Mouse (Mus musculus) limb, embryonic 14.5 days (tissue): ENCODE data around the gene Tssk2. TPM values are rescaled to one million over a fixed set of nuclear protein-coding genes. Genes with fewer than 3 reads are reported as not detected.
A peak's percentile ranks its signal among the peaks of the same experiment; 100 is the strongest.

ENCODE experiments used
- ATAC-seq: fragments of 200-750 bp; cut with Nextera tagmentation; 2 replicates; pipeline ENCODE4 v1.8.0; 2017; ENCODE audit warnings: low read depth, moderate number of reproducible peaks, moderate TSS enrichment; ENCODE audit not compliant: low FRiP score
- DNase-seq: peaks from one replicate; pipeline ENCODE4 v3.0.0-alpha.2; 2015; ENCODE audit warnings: low spot score
- H3K27ac ChIP-seq: fragments of 300-500 bp; sonication (generic); replicated peaks from 2 replicates; pipeline ENCODE4 v1.5.1; 2014; ENCODE audit warnings: low read depth, mild to moderate bottlenecking, low read length, moderate library complexity, mixed read lengths
- H3K27me3 ChIP-seq: fragments of 300-500 bp; sonication (generic); 2 replicates; pipeline ENCODE4 v1.6.1; 2014; ENCODE audit warnings: low read length, mixed read lengths; ENCODE audit not compliant: control insufficient read depth, insufficient read depth
- H3K36me3 ChIP-seq: fragments of 300-500 bp; sonication (generic); 2 replicates; pipeline ENCODE4 v1.6.1; 2014; ENCODE audit warnings: mild to moderate bottlenecking, low read length, moderate library complexity, mixed read lengths; ENCODE audit not compliant: control insufficient read depth, insufficient read depth
- H3K4me1 ChIP-seq: fragments of 300-500 bp; sonication (generic); 2 replicates; pipeline ENCODE4 v1.6.1; 2014; ENCODE audit warnings: antibody characterized with exemption, low read length, mixed read lengths; ENCODE audit not compliant: control insufficient read depth, insufficient read depth
- H3K4me2 ChIP-seq: fragments of 300-500 bp; sonication (generic); replicated peaks from 2 replicates; pipeline ENCODE4 v1.6.1; 2014; ENCODE audit warnings: low read depth, mild to moderate bottlenecking, low read length, moderate library complexity; ENCODE audit not compliant: severe bottlenecking
- H3K4me3 ChIP-seq: fragments of 300-500 bp; sonication (generic); replicated peaks from 2 replicates; pipeline ENCODE4 v1.5.1; 2014; ENCODE audit warnings: low read length
- H3K9ac ChIP-seq: fragments of 300-500 bp; sonication (generic); 2 replicates; pipeline ENCODE4 v1.6.1; 2014; ENCODE audit warnings: mild to moderate bottlenecking, low read depth, low read length, moderate library complexity; ENCODE audit not compliant: severe bottlenecking
- H3K9me3 ChIP-seq: fragments of 300-500 bp; sonication (generic); 2 replicates; pipeline ENCODE4 v1.6.1; 2016; ENCODE audit warnings: low read length; ENCODE audit not compliant: control insufficient read depth
- POLR2A ChIP-seq: fragments of 200-500 bp; IDR thresholded peaks from 2 replicates; pipeline ENCODE4 v1.8.0; 2012; ENCODE audit warnings: inconsistent platforms, mild to moderate bottlenecking, moderate library complexity, borderline replicate concordance; ENCODE audit not compliant: insufficient read depth, insufficient read length; ENCODE audit errors: extremely low read depth
- WGBS: fragments of 180-500 bp; shearing (Covaris S2); extraction: QIAGEN DNeasy Blood & Tissue Kit; methylation state at CpG from one replicate; pipeline ENCODE4 v1.1.7; 2014; 5-methylcytosine and 5-hydroxymethylcytosine counted together
- polyA plus RNA-seq, 2 experiments: library from polyadenylated mRNA; depleted of rRNA in 1 of 2; stranded (reverse) in 1 of 2; unstranded in 1 of 2; fragments of >200 nt; fragmentation: Nextera tagmentation in 1 of 2; extraction: Ambion mirVana in 1 of 2; gene quantifications; 2 replicates each; pipeline versions ENCODE4 v1.2.1 to v1.2.3; 2012 to 2014

Tssk2 gene
- not detected in 2 replicates for polyA plus RNA-seq (2012; rRNA removed)
- 0.14 TPM in 1 of 2 replicates, not detected in the other for polyA plus RNA-seq (2014; fragmentation: Nextera tagmentation; extraction: Ambion mirVana)

DNA sequence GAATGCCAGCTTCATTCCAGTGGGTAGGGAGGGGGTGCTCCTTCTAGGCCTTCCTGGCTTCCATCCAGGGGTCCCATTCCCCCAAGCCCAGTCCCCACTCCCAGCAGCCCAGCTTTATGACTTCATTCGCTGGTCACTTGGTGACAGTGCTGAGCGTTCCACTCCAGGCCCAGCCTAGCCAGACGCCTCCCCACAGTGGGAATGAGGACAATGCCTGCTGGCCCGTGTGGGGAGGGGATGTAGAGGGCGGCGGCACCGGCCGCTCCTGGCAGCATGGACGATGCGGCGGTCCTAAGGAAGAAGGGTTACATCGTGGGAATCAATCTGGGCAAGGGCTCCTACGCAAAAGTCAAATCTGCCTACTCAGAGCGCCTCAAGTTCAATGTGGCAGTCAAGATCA, at the start of gene Tssk2, which contains the start of gene Dgcr2:
TSS of gene Tssk2 (plus strand) at position 176 of the 400 bp plus-strand sequence.
TSS of gene Dgcr2 (minus strand) at position 101 of the 400 bp plus-strand sequence.
- no peak for ATAC-seq

DNA sequence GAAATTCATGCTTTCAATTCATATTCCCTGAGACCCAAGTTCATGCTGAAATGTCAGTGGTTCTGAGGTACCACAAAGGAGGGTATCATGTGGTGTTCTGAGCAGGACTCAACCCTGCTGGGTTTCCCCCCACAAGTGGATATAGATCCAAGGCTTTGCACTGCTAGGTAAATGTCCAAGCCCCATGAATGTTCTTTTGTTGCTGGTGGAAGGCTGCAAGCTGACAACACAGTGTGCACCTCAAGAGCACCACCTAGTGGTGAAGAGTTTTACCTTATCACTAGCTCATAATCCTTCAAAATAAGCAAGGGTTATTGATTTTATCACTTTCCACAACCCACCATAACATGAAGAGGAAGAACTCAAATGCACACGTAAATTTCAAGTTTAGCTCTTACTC, 49.5 kb upstream of the Tssk2 start:
- Histone ChIP-seq H3K27me3 (no peaks in the 10 kb centered on the region), H3K4me3 (no peak overlapping the region), H3K4me1 (no peaks in the 10 kb centered on the region), H3K9ac (no peak overlapping the region), H3K9me3 (no peaks in the 10 kb centered on the region), H3K36me3 (peaks cover 91% of the 10 kb centered on the region), H3K27ac (no peak overlapping the region), H3K4me2 (no peak overlapping the region)
- WGBS: 24% methylated on average over 1 of the region's 1 CpGs
- DNase-seq: peak; percentile 93
- ATAC-seq: peak; percentile 50; the same call in 1 of the 2 replicates
- no peak for TF ChIP-seq POLR2A

More for the DNA sequence above, at the start of gene Tssk2, which contains the start of gene Dgcr2:
- no peak within 1 kb of the TSS for H3K27ac ChIP-seq
- TF ChIP-seq POLR2A: no peak
- H3K27me3 ChIP-seq: no peaks in the 10 kb centered on the region
- no peaks in the 10 kb centered on the region for H3K4me1 ChIP-seq
- no peak within 1 kb of the TSS for H3K4me3 ChIP-seq
- H3K4me2 ChIP-seq: no peak within 1 kb of the TSS
- 91% methylated on average over 14 of the region's 14 CpGs for WGBS
- H3K36me3 ChIP-seq: peaks cover 50% of the 10 kb centered on the region
- no peak within 1 kb of the TSS for H3K9ac ChIP-seq
- no peak for DNase-seq
- no peaks in the 10 kb centered on the region for H3K9me3 ChIP-seq

DNA sequence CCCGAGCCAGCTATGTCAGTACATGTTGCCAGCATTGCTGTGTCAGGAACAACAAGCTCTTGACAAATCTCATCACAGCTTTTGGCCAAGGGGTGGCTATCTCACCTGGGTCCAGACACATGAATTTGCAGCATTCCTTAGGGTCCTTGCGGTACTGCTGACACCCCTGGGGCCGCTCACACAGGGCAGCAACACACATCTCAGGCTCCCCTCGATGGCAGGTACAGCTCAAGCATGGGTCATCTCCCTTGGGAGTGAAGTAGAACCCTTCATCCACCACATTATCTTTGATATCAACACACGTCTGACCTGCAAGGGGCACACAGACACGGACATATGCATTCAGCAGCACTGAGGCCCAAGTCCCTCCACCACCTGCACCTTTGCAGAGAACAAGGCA, 49.0 kb upstream of the Tssk2 start:
- H3K27ac ChIP-seq: no peak overlapping the region
- ATAC-seq (no peak), DNase-seq (no peak)
- no peak for TF ChIP-seq POLR2A
- no peaks in the 10 kb centered on the region for H3K4me1 ChIP-seq
- no peak overlapping the region for H3K4me2 ChIP-seq
- H3K9ac ChIP-seq: no peak overlapping the region
- 88% methylated on average over 6 of the region's 6 CpGs for WGBS
- no peaks in the 10 kb centered on the region for H3K27me3 ChIP-seq
- no peak overlapping the region for H3K4me3 ChIP-seq
- no peaks in the 10 kb centered on the region for H3K9me3 ChIP-seq
- peaks cover 91% of the 10 kb centered on the region for H3K36me3 ChIP-seq

DNA sequence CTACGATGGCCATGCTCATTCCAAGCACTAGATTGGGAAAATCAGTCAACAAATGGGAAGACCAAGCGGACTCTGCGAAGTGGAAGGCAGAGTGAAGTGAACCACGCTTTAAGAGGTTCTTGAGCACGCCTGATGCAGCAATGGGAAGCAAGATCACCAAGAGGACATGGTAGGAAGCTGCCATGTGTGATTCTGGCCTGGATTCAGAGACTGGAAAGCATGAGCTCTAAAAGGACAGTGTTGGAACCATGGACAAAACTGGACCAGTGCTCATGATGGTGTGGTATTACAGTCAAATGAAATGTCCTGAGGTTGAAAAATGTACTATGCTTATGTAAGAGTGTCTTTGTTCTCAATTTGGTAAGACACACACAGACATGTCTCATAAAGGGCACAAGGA, 47.1 kb upstream of the Tssk2 start:
- H3K36me3 ChIP-seq: peaks cover 90% of the 10 kb centered on the region
- no peak for ATAC-seq
- H3K4me2 ChIP-seq: no peak overlapping the region
- no peaks in the 10 kb centered on the region for H3K9me3 ChIP-seq
- whole genome bisulfite sequencing: 95% methylated on average over 5 of the region's 5 CpGs
- H3K27me3 ChIP-seq: no peaks in the 10 kb centered on the region
- no peak overlapping the region for H3K4me3 ChIP-seq
- TF ChIP-seq POLR2A: no peak
- H3K9ac ChIP-seq: no peak overlapping the region
- no peak for DNase-seq
- no peak overlapping the region for H3K27ac ChIP-seq
- H3K4me1 ChIP-seq: no peaks in the 10 kb centered on the region

GRCm38 (mm10) chr16:17851860-17852259, 46.6 kb upstream of the Tssk2 start:
- DNase-seq: no peak
- Histone ChIP-seq H3K27me3 (no peaks in the 10 kb centered on the region), H3K36me3 (peaks cover 90% of the 10 kb centered on the region), H3K9me3 (no peaks in the 10 kb centered on the region), H3K4me1 (no peaks in the 10 kb centered on the region), H3K9ac (no peak overlapping the region), H3K4me3 (no peak overlapping the region), H3K4me2 (no peak overlapping the region), H3K27ac (no peak overlapping the region)
- 93% methylated on average over 1 of the region's 1 CpGs for WGBS
- no peak for ATAC-seq
- TF ChIP-seq POLR2A: no peak
